Mouse (Mus musculus): Measurements from ENCODE around the gene Grik2. TPM values are rescaled to one million over a fixed set of nuclear protein-coding genes. Genes with fewer than 3 reads are reported as not detected.

Gene Grik2
- 0.13 and 0.23 TPM in 2 replicates for polyA plus RNA-seq (2016; fragmentation: Nextera tagmentation; extraction: Ambion mirVana)

DNA sequence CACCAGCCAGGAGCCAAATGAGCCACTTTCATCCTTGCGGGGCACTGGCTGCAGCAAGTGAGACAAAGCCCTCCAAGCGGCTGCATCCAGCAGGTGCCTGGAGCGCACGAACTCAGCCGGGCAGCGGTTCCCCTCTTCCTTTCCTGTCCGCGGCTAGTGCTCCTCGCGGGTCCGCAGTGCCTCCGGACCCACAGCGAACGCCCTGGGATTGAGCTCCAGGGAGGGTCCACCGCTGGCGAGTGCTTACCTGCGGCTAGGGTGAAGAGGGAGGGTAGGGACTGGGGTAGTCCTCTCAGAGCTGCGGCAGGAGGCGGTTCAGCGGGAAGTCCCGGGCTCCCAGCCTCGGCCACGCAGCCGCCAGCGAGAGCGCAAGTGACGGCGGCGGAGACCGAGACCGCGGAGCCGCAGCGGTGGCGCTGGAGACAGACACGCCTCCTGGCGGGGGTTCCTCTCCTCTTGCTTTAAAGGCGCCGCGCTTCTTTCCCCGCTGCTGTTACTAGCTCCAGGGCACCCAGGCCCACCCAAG, at the start of gene Grik2:
TSS of gene Grik2 (minus strand) at position 386 of the 526 bp plus-strand sequence.
- H3K27me3 ChIP-seq (replicated peaks): peaks cover 18% of the 10 kb centered on the region
- peak within 1 kb of the TSS; percentile 47 for H3K4me3 ChIP-seq
- peak within 1 kb of the TSS; percentile 66 for H3K4me2 ChIP-seq
- WGBS (ENCODE audit: insufficient replicate concordance): 1% methylated on average over 33 of the region's 41 CpGs
- H3K9me3 ChIP-seq (replicated peaks): no peaks in the 10 kb centered on the region
- no peaks in the 10 kb centered on the region for H3K4me1 ChIP-seq
- no peak within 1 kb of the TSS for H3K9ac ChIP-seq
- no peak within 1 kb of the TSS for H3K27ac ChIP-seq
- no peaks in the 10 kb centered on the region for H3K36me3 ChIP-seq
- peak; percentile 13; the same call in 1 of the 2 replicates for ATAC-seq

DNA sequence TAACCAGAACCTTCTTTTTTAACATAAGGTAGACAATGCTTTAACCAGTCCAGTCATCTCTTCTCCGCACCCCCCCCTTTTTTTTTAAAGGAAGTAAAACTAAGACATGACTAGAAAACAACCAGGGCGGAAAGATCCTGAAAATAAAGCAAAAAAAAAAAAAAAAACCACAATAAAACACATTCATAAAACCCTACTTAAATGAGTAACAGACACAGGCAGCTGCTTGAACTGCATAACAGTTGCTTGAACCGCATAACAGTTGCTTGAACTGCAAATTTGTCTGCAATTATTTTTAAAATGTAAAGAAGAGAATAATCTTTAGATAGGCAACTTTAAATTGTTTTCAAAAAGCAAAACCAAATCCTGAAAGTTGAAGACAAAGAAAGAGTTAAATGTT, 45.8 kb upstream of the Grik2 start:
- Histone ChIP-seq H3K4me3 (no peak overlapping the region), H3K27ac (no peak overlapping the region), H3K36me3 (no peaks in the 10 kb centered on the region), H3K27me3 (replicated peaks) (no peaks in the 10 kb centered on the region), H3K9ac (no peak overlapping the region), H3K4me2 (no peak overlapping the region), H3K4me1 (no peaks in the 10 kb centered on the region), H3K9me3 (replicated peaks) (no peaks in the 10 kb centered on the region)
- no peak for ATAC-seq
- WGBS (ENCODE audit: insufficient replicate concordance): 64% methylated on average over 3 of the region's 3 CpGs

DNA sequence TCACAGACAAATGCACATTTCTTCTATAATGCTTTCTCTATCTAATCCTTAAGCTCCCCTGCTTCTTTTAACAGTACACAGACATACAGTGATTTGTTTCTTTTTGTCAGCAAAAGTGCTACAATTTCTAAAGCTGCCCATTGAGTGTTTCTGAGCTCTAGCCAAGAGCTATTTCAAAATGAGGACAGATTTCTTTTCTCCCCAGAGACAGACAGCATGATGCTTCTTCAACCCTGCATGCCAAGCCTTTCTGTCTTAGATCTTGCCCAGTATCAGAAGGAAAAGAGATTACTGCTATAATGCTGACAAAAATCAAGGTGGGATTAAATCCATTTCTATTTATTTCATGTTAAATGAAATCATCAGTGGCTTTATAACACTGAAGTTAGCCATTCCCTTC, 18.7 kb upstream of the Grik2 start:
- H3K27ac ChIP-seq: no peak overlapping the region
- no peak overlapping the region for H3K4me2 ChIP-seq
- no peaks in the 10 kb centered on the region for H3K36me3 ChIP-seq
- no peaks in the 10 kb centered on the region for H3K9me3 ChIP-seq (replicated peaks)
- H3K4me3 ChIP-seq: no peak overlapping the region
- no peaks in the 10 kb centered on the region for H3K4me1 ChIP-seq
- H3K27me3 ChIP-seq (replicated peaks): no peaks in the 10 kb centered on the region
- H3K9ac ChIP-seq: no peak overlapping the region
- ATAC-seq: no peak

DNA sequence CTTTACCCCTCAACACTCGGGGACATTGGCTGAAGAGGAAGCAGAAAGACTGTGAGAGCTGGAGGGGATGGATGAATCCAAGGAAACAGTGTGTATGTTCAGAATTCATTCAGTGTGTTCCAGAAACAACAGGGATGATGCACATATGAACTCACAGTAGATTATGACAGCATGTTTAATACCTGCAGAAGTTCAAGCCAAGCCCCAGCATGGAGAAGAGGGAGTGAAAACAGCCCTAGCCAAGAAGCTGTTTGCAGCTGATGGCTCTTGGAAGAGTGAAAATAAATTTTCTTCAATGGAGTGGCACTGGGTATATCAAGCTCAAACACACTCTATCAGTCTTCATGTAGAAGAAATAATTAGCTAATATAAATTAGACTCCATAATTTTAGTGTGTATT, 12.4 kb upstream of the Grik2 start:
- Histone ChIP-seq H3K4me1 (no peaks in the 10 kb centered on the region), H3K9me3 (replicated peaks) (no peaks in the 10 kb centered on the region), H3K4me3 (no peak overlapping the region), H3K27ac (no peak overlapping the region), H3K9ac (no peak overlapping the region), H3K36me3 (no peaks in the 10 kb centered on the region), H3K4me2 (no peak overlapping the region), H3K27me3 (replicated peaks) (no peaks in the 10 kb centered on the region)
- ATAC-seq: no peak
- WGBS (ENCODE audit: insufficient replicate concordance): 59% methylated on average over 1 of the region's 1 CpGs

DNA sequence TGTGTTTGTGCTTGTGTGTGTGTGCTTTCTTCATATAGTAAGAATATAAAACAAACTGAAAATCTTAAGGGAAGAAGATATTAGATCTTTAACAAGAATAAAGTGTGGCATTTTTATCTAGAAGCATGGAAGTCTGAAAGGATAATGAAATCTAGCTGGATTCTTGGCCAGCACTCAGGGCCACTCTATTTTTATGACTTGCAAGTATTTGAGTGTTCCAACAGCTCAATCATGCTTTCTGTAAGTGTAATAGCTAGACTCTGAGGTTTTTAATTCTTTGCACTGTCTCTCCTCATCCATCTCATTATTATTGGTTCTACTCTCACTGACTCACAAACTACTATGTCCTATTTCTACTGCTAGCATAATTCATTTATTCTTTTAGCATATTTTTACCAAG, 5.6 kb upstream of the Grik2 start:
- no peak overlapping the region for H3K9ac ChIP-seq

DNA sequence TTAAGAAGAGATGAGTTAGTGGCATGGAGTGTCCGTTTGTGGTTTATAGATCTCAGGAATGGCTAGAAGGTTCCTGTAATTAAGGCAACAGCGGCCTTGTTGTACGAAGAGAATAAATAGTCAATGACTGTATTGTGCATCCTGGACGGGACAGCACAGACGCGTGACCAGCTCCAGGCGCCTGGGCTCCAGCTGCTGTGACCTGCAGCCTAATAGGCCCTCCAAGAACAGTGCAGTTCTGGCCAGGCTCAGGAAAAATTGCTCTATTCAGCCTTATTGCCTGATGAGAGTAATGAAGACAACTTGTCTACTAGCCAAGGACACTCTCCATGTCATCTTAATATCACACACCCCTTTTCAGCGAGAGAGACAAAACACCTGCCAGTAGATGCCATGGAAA, 1.8 kb upstream of the Grik2 start:
- Histone ChIP-seq H3K9ac (no peak overlapping the region), H3K27me3 (replicated peaks) (peaks cover 13% of the 10 kb centered on the region), H3K36me3 (no peaks in the 10 kb centered on the region), H3K4me3 (no peak overlapping the region), H3K4me2 (no peak overlapping the region), H3K4me1 (no peaks in the 10 kb centered on the region), H3K27ac (no peak overlapping the region), H3K9me3 (replicated peaks) (no peaks in the 10 kb centered on the region)
- no peak for ATAC-seq
- 61% methylated on average over 8 of the region's 8 CpGs for WGBS (ENCODE audit: insufficient replicate concordance)

More for the DNA sequence above, 5.6 kb upstream of the Grik2 start:
- H3K4me1 ChIP-seq: no peaks in the 10 kb centered on the region
- H3K4me3 ChIP-seq: no peak overlapping the region
- no peaks in the 10 kb centered on the region for H3K36me3 ChIP-seq
- no peak overlapping the region for H3K4me2 ChIP-seq
- ATAC-seq: no peak
- no peaks in the 10 kb centered on the region for H3K9me3 ChIP-seq (replicated peaks)
- H3K27me3 ChIP-seq (replicated peaks): peaks cover 1% of the 10 kb centered on the region; the same call in 1 of the 2 replicates
- H3K27ac ChIP-seq: no peak overlapping the region

DNA sequence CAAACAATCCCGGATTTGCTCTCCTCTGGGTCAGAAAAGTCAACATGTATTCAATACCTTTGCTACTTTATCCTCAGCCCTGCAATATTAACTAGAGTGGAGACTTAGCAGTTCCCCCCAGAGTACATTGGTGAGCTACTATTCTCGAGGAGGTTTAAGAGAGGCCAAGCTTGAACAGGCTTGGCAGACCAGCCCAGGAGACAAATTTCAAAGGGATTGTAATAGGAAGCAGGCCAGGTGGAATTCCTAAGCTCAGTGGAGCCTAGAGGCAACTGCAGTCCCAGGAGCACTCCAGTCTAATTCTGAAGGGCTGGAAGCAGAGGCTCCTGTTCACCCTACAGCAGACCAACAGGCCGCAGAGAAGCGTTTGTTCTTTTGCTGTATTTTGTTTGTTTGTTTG, 1.1 kb upstream of the Grik2 start:
- Histone ChIP-seq H3K4me3 (no peak overlapping the region), H3K9me3 (replicated peaks) (no peaks in the 10 kb centered on the region), H3K36me3 (no peaks in the 10 kb centered on the region), H3K4me1 (no peaks in the 10 kb centered on the region), H3K27me3 (replicated peaks) (peaks cover 13% of the 10 kb centered on the region), H3K9ac (no peak overlapping the region), H3K27ac (no peak overlapping the region), H3K4me2 (no peak overlapping the region)
- no peak for ATAC-seq
- 36% methylated on average over 4 of the region's 4 CpGs for WGBS (ENCODE audit: insufficient replicate concordance)

DNA sequence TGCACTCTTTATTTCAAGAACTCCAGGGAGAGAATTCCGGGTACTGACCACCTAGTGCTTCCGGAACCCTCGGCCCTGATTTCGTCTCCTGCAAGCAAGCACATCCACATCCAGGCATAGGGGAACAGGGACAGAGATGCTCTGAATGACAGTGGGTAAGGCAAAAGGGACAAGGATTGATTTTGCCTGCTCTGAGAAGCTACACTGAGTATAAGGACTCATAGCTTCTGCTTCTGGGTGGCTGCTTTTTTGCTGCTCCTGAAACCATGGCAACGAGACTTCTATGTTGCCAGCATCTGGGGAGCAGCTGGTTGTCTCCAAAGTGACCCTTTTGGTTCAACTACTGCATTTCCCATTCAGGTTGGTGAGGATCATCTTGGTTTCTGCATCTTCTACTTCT, 348 bp upstream of the Grik2 start:
- WGBS (ENCODE audit: insufficient replicate concordance): 9% methylated on average over 5 of the region's 5 CpGs
- ATAC-seq: no peak
- no peak overlapping the region for H3K9ac ChIP-seq
- no peaks in the 10 kb centered on the region for H3K4me1 ChIP-seq
- H3K4me3 ChIP-seq: peak overlapping the region; percentile 47; the same call in 1 of the 2 replicates
- peak overlapping the region; percentile 66 for H3K4me2 ChIP-seq
- peaks cover 14% of the 10 kb centered on the region for H3K27me3 ChIP-seq (replicated peaks)
- no peak overlapping the region for H3K27ac ChIP-seq
- no peaks in the 10 kb centered on the region for H3K36me3 ChIP-seq
- no peaks in the 10 kb centered on the region for H3K9me3 ChIP-seq (replicated peaks)

DNA sequence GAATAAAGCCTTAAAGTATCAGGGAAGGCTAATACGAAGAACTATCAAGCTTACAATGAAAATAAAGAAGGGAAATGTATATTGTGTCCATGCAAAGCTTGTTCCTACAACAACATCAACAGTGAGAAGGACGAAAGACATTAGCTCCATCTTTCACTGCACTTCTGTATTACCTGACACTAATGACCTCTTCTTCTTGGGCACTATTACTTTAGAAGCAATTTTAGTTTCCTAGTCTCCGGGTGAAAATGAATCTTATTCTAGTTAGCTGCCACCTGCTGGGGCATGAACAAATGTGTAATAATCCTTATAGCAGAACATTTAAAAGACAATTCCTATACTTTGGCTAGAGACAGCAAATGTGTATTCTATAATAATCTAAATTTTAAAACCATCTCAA, 1.9 kb downstream of the Grik2 start:
- H3K9ac ChIP-seq: no peak overlapping the region
- H3K4me3 ChIP-seq: no peak overlapping the region
- no peaks in the 10 kb centered on the region for H3K4me1 ChIP-seq
- 52% methylated on average over 3 of the region's 3 CpGs for WGBS (ENCODE audit: insufficient replicate concordance)
- no peaks in the 10 kb centered on the region for H3K9me3 ChIP-seq (replicated peaks)
- H3K27ac ChIP-seq: no peak overlapping the region
- H3K27me3 ChIP-seq (replicated peaks): peaks cover 36% of the 10 kb centered on the region
- no peaks in the 10 kb centered on the region for H3K36me3 ChIP-seq
- H3K4me2 ChIP-seq: no peak overlapping the region
- ATAC-seq: no peak

DNA sequence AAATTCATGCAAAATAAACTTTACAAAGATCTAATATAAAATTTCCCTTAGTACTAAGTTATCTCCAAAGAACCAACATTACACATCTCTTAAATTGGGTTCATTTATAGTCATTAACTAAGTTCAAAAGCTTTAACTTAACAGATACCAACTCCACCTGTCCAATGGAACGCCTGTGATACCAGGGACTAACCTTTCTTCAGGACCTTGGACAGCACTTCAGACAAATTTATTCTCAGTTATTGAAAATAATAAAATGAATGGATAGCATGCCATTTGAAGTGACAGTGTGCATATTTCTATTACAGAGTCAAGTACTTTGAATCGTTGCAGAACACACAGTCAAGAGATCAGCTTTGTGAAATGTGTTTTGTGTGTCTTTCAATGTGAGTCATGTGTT, 3.1 kb downstream of the Grik2 start:
- Histone ChIP-seq H3K9me3 (replicated peaks) (no peaks in the 10 kb centered on the region), H3K4me2 (no peak overlapping the region), H3K27me3 (replicated peaks) (peaks cover 36% of the 10 kb centered on the region), H3K36me3 (no peaks in the 10 kb centered on the region), H3K9ac (no peak overlapping the region), H3K27ac (no peak overlapping the region), H3K4me3 (no peak overlapping the region), H3K4me1 (no peaks in the 10 kb centered on the region)
- 27% methylated on average over 2 of the region's 2 CpGs for WGBS (ENCODE audit: insufficient replicate concordance)
- no peak for ATAC-seq

DNA sequence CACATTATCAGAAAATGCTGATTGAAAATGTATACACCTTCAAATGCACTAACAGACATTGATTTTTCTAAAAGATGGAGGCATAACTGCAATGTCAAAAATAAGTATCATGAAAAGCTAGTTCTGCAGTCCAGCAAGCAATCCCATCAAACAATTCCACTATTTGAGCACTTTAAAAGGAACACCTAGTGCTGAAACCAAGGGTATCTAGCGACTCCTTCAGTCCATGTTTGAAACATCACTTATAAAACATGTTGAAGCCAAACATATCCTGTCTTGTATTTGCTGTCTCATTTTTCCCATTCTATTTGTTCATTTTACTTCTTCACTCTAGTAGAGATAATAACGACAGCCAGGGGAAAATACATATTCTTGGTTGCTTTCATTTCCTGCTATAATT, 3.7 kb downstream of the Grik2 start:
- no peak overlapping the region for H3K4me2 ChIP-seq
- no peak overlapping the region for H3K27ac ChIP-seq
- no peak overlapping the region for H3K9ac ChIP-seq
- no peaks in the 10 kb centered on the region for H3K9me3 ChIP-seq (replicated peaks)
- WGBS (ENCODE audit: insufficient replicate concordance): 6% methylated on average over 2 of the region's 2 CpGs
- no peaks in the 10 kb centered on the region for H3K4me1 ChIP-seq
- peaks cover 36% of the 10 kb centered on the region for H3K27me3 ChIP-seq (replicated peaks)
- no peak overlapping the region for H3K4me3 ChIP-seq
- H3K36me3 ChIP-seq: no peaks in the 10 kb centered on the region
- ATAC-seq: no peak

DNA sequence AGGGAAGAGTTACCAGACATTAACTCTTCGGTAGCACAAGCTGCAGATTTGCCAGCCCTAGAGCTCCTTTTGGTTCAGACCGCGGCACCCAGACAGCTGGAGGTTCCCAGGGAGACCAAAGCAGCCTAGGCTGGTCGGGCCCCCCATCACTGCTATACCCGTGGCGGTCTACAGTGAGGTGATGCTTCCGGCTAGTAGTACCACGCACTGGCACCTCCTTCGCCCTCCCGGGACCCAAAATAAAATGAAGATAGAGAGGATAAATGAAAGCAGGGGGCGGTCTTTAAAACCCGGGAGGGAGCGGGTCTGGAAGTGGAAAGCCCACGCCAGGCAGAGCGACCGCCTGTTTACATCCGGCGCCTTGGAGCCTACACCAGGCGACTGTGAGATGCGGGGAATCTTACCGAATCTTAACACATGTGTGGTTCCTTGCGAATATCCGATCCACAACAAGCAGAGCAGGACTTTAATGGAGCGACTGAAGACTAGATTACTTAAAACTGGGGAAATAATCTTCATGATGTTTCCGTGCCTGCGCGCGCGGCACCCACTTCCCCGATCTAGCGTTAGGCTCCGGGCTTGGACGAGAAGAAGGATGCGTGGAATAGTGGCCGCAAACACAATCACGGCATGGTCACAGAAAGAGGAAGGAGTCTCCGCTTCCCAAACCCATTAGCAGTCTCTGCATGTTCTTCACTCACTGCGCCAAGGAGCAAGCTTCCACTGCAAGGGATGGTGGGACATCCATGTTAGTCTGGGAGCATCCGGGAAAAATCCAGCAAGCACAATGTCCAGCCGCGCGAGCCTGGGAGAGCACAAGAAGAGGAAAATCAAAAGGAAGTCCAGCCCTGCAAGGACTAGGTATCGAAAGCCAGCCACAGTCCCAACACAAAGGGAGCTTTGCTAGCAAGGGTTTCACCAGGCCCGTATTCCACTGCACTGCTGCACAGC, 5.5 kb downstream of the Grik2 start:
- no peak overlapping the region for H3K9ac ChIP-seq
- H3K9me3 ChIP-seq (replicated peaks): no peaks in the 10 kb centered on the region
- H3K4me2 ChIP-seq: peak overlapping the region; percentile 55
- H3K27me3 ChIP-seq (replicated peaks): peaks cover 23% of the 10 kb centered on the region
- H3K4me1 ChIP-seq: no peaks in the 10 kb centered on the region
- ATAC-seq: no peak
- peak overlapping the region; percentile 38 for H3K4me3 ChIP-seq
- no peaks in the 10 kb centered on the region for H3K36me3 ChIP-seq
- no peak overlapping the region for H3K27ac ChIP-seq
- WGBS (ENCODE audit: insufficient replicate concordance): 2% methylated on average over 44 of the region's 44 CpGs

Measured in liver, embryonic 12.5 days (tissue).